Mouse (Mus musculus) CH12.LX (cell line): ENCODE results near the gene Smcp. TPM values are rescaled to one million over a fixed set of nuclear protein-coding genes. Genes with fewer than 3 reads are reported as not detected.

Experiments
- DNase-seq: peaks from one replicate; pipeline ENCODE4 v3.0.0-alpha.2; 2013; ENCODE audit errors: extremely low read depth
- H3K27ac ChIP-seq: 2 replicates; pipeline ENCODE4 v1.5.1; 2012; ENCODE audit warnings: low read depth, mild to moderate bottlenecking, control low read depth, moderate library complexity; ENCODE audit not compliant: insufficient read depth
- H3K27me3 ChIP-seq: replicated peaks from 2 replicates; pipeline ENCODE3; 2012; ENCODE audit warnings: inconsistent platforms
- H3K36me3 ChIP-seq, 2 experiments: replicated peaks in 1 of 2; 2 replicates each; pipeline versions ENCODE3 to v1.6.1; 2012; ENCODE audit warnings: inconsistent platforms in 1 of 2, low read length in 1 of 2, mild to moderate bottlenecking in 1 of 2, mixed read lengths in 1 of 2, moderate library complexity in 1 of 2; ENCODE audit not compliant: control insufficient read depth in 1 of 2, insufficient read depth in 1 of 2
- H3K4me1 ChIP-seq, 2 experiments: 2 replicates each; pipeline ENCODE4 v1.6.1; 2012; ENCODE audit warnings: inconsistent platforms in 1 of 2, moderate library complexity in 1 of 2; ENCODE audit not compliant: insufficient read depth in 2 of 2, control insufficient read depth in 1 of 2
- H3K4me2 ChIP-seq: 2 replicates; pipeline ENCODE4 v1.6.1; 2012; ENCODE audit warnings: low read depth, mild to moderate bottlenecking, control low read depth; ENCODE audit not compliant: poor library complexity, insufficient read depth, severe bottlenecking
- H3K4me3 ChIP-seq, 3 experiments: fragments of 150-350 bp in 1 of 3; sonication (generic) in 1 of 3; replicated peaks in 1 of 3; 2 replicates each; pipeline versions ENCODE3 to v1.5.1; 2011 to 2012; ENCODE audit warnings: low read depth in 2 of 3, low read length in 2 of 3, mild to moderate bottlenecking in 2 of 3, moderate library complexity in 2 of 3, control low read depth in 1 of 3, improper control_type of control experiment in 1 of 3, inconsistent platforms in 1 of 3, mixed read lengths in 1 of 3; ENCODE audit not compliant: poor library complexity in 1 of 3
- H3K79me2 ChIP-seq: replicated peaks from 2 replicates; pipeline ENCODE4 v1.6.1; 2012; ENCODE audit warnings: mild to moderate bottlenecking, moderate library complexity; ENCODE audit not compliant: control insufficient read depth, poor library complexity, insufficient read depth, severe bottlenecking; ENCODE audit errors: extremely low read depth
- H3K9ac ChIP-seq: 2 replicates; pipeline ENCODE4 v1.6.1; 2012; ENCODE audit warnings: low read depth, mild to moderate bottlenecking, control low read depth, moderate library complexity; ENCODE audit not compliant: insufficient read depth
- H3K9me3 ChIP-seq: replicated peaks from 2 replicates; pipeline ENCODE3; 2012; ENCODE audit warnings: low read length, inconsistent platforms, mixed read lengths
- BHLHE40 ChIP-seq: IDR thresholded peaks from 2 replicates; pipeline ENCODE4 v1.6.1; 2011; ENCODE audit warnings: mild to moderate bottlenecking, low read depth, low read length, improper control_type of control experiment
- CHD1 ChIP-seq: IDR thresholded peaks from 2 replicates; pipeline ENCODE4 v1.6.1; 2012; ENCODE audit warnings: low read depth, low read length, improper control_type of control experiment, inconsistent platforms
- CHD2 ChIP-seq: IDR thresholded peaks from 2 replicates; pipeline ENCODE4 v1.6.1; 2011; ENCODE audit warnings: low read length, improper control_type of control experiment
- ELF1 ChIP-seq: IDR thresholded peaks from 2 replicates; pipeline ENCODE4 v1.6.1; 2014; ENCODE audit warnings: low read depth, mild to moderate bottlenecking, inconsistent platforms, low read length, improper control_type of control experiment
- EP300 ChIP-seq: IDR thresholded peaks from 2 replicates; pipeline ENCODE4 v1.6.1; 2011; ENCODE audit warnings: low read length, improper control_type of control experiment
- ETS1 ChIP-seq: conservative IDR thresholded peaks from 2 replicates; pipeline ENCODE4 v1.6.1; 2012; ENCODE audit warnings: low read depth, mild to moderate bottlenecking, inconsistent platforms, low read length, improper control_type of control experiment, moderate library complexity
- GABPA ChIP-seq: IDR thresholded peaks from 2 replicates; pipeline ENCODE4 v1.6.1; 2012; ENCODE audit warnings: low read depth, low read length, improper control_type of control experiment, inconsistent platforms; ENCODE audit not compliant: insufficient replicate concordance
- HCFC1 ChIP-seq: IDR thresholded peaks from 2 replicates; pipeline ENCODE4 v1.6.1; 2012; ENCODE audit warnings: low read depth, mild to moderate bottlenecking, inconsistent platforms, low read length, improper control_type of control experiment
- IRF4 ChIP-seq: IDR thresholded peaks from 2 replicates; pipeline ENCODE4 v1.6.1; 2014; ENCODE audit warnings: low read depth, mild to moderate bottlenecking, inconsistent platforms, low read length, improper control_type of control experiment
- JUN ChIP-seq: IDR thresholded peaks from 2 replicates; pipeline ENCODE4 v1.6.1; 2011; ENCODE audit warnings: low read depth, mild to moderate bottlenecking, low read length, improper control_type of control experiment, moderate library complexity; ENCODE audit not compliant: insufficient read depth
- JUND ChIP-seq: conservative IDR thresholded peaks from 2 replicates; pipeline ENCODE4 v1.6.1; 2011; ENCODE audit warnings: low read depth, low read length, improper control_type of control experiment
- KAT2A ChIP-seq: IDR thresholded peaks from 2 replicates; pipeline ENCODE4 v1.6.1; 2012; ENCODE audit warnings: low read length, improper control_type of control experiment, inconsistent platforms; ENCODE audit not compliant: insufficient replicate concordance
- MAFK ChIP-seq: IDR thresholded peaks from 2 replicates; pipeline ENCODE4 v1.6.1; 2011; ENCODE audit warnings: low read length, improper control_type of control experiment; ENCODE audit not compliant: insufficient replicate concordance
- MAZ ChIP-seq: IDR thresholded peaks from 2 replicates; pipeline ENCODE4 v1.6.1; 2012; ENCODE audit warnings: low read depth, mild to moderate bottlenecking, inconsistent platforms, low read length, improper control_type of control experiment, moderate library complexity
- NELFE ChIP-seq: IDR thresholded peaks from 2 replicates; pipeline ENCODE4 v1.6.1; 2011; ENCODE audit warnings: low read depth, low read length, improper control_type of control experiment
- NRF1 ChIP-seq: IDR thresholded peaks from 2 replicates; pipeline ENCODE4 v1.6.1; 2014; ENCODE audit warnings: low read depth, mild to moderate bottlenecking, inconsistent platforms, low read length, improper control_type of control experiment, moderate library complexity
- PAX5 ChIP-seq: IDR thresholded peaks from 2 replicates; pipeline ENCODE4 v1.6.1; 2012; ENCODE audit warnings: low read length, inconsistent platforms, mixed read lengths
- RAD21 ChIP-seq: IDR thresholded peaks from 2 replicates; pipeline ENCODE4 v1.6.1; 2011; ENCODE audit warnings: low read depth, mild to moderate bottlenecking, low read length, improper control_type of control experiment, moderate library complexity
- RCOR1 ChIP-seq: conservative IDR thresholded peaks from 2 replicates; pipeline ENCODE4 v1.6.1; 2012; ENCODE audit warnings: low read depth, mild to moderate bottlenecking, inconsistent platforms, low read length, improper control_type of control experiment
- SIN3A ChIP-seq: IDR thresholded peaks from 2 replicates; pipeline ENCODE4 v1.6.1; 2012; ENCODE audit warnings: low read length, improper control_type of control experiment, inconsistent platforms
- TCF12 ChIP-seq: IDR thresholded peaks from 2 replicates; pipeline ENCODE4 v1.6.1; 2014; ENCODE audit warnings: low read depth, mild to moderate bottlenecking, inconsistent platforms, low read length, improper control_type of control experiment
- USF1 ChIP-seq: IDR thresholded peaks from 2 replicates; pipeline ENCODE4 v1.6.1; 2014; ENCODE audit warnings: low read depth, mild to moderate bottlenecking, inconsistent platforms, low read length, improper control_type of control experiment
- ZC3H11A ChIP-seq: IDR thresholded peaks from 2 replicates; pipeline ENCODE4 v1.6.1; 2012; ENCODE audit warnings: low read depth, mild to moderate bottlenecking, inconsistent platforms, low read length, improper control_type of control experiment
- ZKSCAN1 ChIP-seq: IDR thresholded peaks from 2 replicates; pipeline ENCODE4 v1.6.1; 2012; ENCODE audit warnings: low read depth, inconsistent platforms, low read length, improper control_type of control experiment, borderline replicate concordance
- ZNF384 ChIP-seq: IDR thresholded peaks from 2 replicates; pipeline ENCODE4 v1.6.1; 2012; ENCODE audit warnings: low read depth, low read length, improper control_type of control experiment, inconsistent platforms
- dilution Hi-C: fragments of 300-500 bp; cut with MboI; formaldehyde crosslinking; loops from 2 replicates; pipeline ENCODE4 v1.14.3; 2020; ENCODE audit warnings: low sequenced_read_pairs; ENCODE audit not compliant: extremely low pct_unique_long_range_greater_than_20kb, extremely low pct_ligation_motif_present
- in situ Hi-C: fragments of 300-500 bp; cut with MboI; formaldehyde crosslinking; loops from 3 replicates; pipeline ENCODE4 v1.14.3; 2019; ENCODE audit warnings: low sequenced_read_pairs, low pct_ligation_motif_present, low pct_unique_long_range_greater_than_20kb, mixed read lengths
- polyA plus RNA-seq: library from polyadenylated mRNA; unstranded; fragments of >175 nt; gene quantifications from 2 replicates; pipeline ENCODE4 v1.2.1, GENCODE M21; 2012; ENCODE audit warnings: low read depth; ENCODE audit not compliant: insufficient read length
- total RNA-seq, 2 experiments: library from RNA; depleted of rRNA; stranded (reverse); fragments of 300-350 nt in 1 of 2; fragments of >200 nt in 1 of 2; gene quantifications; 2 replicates each; pipeline ENCODE4 v1.2.3; 2012 to 2014

The Smcp gene
- total and polyA plus RNA-seq, 3 experiments, result not detected

DNA sequence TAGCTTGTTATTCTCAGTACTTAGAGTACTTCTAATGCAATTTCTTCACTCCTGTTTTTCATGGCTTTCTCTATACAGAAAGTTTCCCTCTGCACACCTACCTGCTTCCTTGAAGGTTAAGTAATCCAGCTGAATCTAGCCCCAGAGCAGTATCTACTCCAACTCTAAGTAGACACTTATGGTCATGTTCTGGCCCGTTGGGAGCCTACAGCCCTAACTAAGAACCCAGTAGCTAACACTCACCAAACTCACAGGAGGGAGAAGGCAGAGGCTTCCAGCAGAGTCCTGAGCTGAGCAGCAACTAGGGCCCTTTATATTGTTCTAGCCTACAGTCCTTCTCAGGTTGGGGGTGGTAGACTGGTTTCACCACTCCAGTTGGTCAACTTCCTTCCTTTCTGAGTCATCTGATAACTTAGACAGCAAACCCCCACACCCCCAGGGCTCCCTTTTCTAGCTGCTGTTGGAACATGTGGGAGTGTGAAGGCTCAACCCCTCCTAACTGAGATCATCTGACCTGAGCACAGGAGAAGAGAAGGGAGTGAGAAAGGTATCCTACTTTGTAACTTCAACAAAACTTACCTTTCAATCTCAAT, 15.3 kb downstream of the Smcp start, which contains the start of gene Ivl:
TSS of gene Ivl (minus strand) at position 287 of the 593 bp plus-strand sequence.
- in situ Hi-C loops, result no loop called here
- Histone ChIP-seq H3K4me3 (no peak within 1 kb of the TSS), H3K27me3 (no peaks in the 10 kb centered on the region), H3K9me3 (no peaks in the 10 kb centered on the region), H3K79me2 (no peaks in the 10 kb centered on the region), H3K36me3 (no peaks in the 10 kb centered on the region), H3K9ac (no peak within 1 kb of the TSS), H3K27ac (no peak within 1 kb of the TSS), H3K4me2 (no peak within 1 kb of the TSS), H3K4me1 (peaks cover 0 to 10% of the 10 kb centered on the region in 2 experiments; a peak in 2 of 4 replicates)
- peak; percentile 31 for DNase-seq
- no peak for TF ChIP-seq KAT2A
- no peak for TF ChIP-seq ELF1
- TF ChIP-seq RCOR1, result no peak
- no peak for TF ChIP-seq IRF4
- no peak for TF ChIP-seq PAX5
- TF ChIP-seq EP300, result no peak
- TF ChIP-seq GABPA, result no peak
- no peak for TF ChIP-seq ETS1
- no peak for TF ChIP-seq CHD1
- dilution Hi-C loops, result no loop called here

DNA sequence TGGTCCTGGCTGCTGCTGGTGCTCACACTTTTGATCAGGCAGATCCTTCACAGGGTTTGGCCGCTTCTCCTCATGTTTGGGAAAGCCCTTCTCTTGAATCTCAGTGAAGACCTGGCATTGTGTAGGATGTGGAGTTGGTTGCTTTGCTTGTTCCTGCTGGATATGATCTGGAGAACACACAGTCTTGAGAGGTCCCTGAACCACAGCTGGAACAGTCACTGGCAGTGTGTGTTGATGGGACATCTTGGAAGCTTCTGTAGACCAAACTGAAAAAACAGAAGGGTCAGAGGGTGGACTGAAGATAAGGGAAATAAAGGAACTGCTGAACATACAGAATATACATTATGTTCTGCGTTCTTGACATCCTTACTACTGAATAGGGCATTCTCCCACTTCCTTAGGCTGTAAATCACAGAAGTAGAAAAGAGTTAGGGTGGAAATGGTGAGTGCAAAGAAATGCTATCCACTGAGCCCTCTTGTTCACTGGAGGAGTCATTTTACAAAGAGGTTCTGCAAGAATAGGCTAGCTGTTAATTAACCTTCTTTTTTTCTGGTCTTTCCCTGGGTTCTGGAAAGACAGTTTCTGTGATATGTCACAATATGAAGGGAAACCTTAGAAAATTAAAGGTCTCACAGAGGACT, 16.2 kb downstream of the Smcp start:
- dilution Hi-C loops, result no loop called here
- Histone ChIP-seq H3K79me2 (no peaks in the 10 kb centered on the region), H3K4me3 (no peak overlapping the region), H3K4me1 (peaks cover 0 to 10% of the 10 kb centered on the region in 2 experiments; a peak in 2 of 4 replicates), H3K9me3 (no peaks in the 10 kb centered on the region), H3K36me3 (no peaks in the 10 kb centered on the region), H3K27ac (no peak overlapping the region), H3K9ac (no peak overlapping the region), H3K27me3 (no peaks in the 10 kb centered on the region), H3K4me2 (no peak overlapping the region)
- TF ChIP-seq MAZ (no peak), MAFK (no peak), JUN (no peak), RAD21 (no peak), USF1 (no peak), CHD2 (no peak), NRF1 (no peak), BHLHE40 (no peak), ZNF384 (no peak), ZKSCAN1 (no peak), JUND (no peak), SIN3A (no peak), ZC3H11A (no peak), HCFC1 (no peak), ELF1 (no peak), TCF12 (no peak), NELFE (no peak)
- no peak for DNase-seq
- in situ Hi-C loops, result no loop called here
